Mouse (Mus musculus) duodenum, adult 2 months (tissue): ENCODE data around the gene Gm10803. TPM values are rescaled to one million over a fixed set of nuclear protein-coding genes. Genes with fewer than 3 reads are reported as not detected.

Source experiments
- polyA plus RNA-seq: library from polyadenylated mRNA; depleted of rRNA; stranded (reverse); fragments of >200 nt; gene quantifications from 2 replicates; pipeline ENCODE4 v1.2.3, GENCODE M21; 2012; ENCODE audit warnings: low replicate concordance; rRNA removed

Gm10803 gene
- polyA plus RNA-seq = not detected in 2 replicates

DNA sequence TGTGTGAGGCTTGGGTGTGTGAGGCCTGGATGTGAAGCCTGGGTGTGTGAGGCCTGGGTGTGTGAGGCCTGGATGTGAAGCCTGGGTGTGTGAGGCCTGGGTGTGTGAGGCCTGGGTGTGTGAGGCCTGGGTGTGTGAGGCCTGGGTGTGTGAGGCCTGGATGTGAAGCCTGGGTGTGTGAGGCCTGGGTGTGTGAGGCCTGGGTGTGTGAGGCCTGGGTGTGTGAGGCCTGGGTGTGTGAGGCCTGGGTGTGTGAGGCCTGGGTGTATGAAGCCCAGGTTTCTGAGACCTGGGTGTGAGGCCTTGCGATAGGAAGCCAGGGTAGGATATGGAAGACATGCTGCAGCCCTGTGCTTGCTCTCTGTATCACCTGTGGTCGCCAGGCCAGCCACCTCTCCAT, at the start of gene Gm10803:
Gene Gm10803 (plus strand): TSS at position 301 of the 400 bp plus-strand sequence.

Other genes starting within 250 kb of the Gm10803 start
- gene Tspan18, start 226.1 kb upstream of the Gm10803 start, polyA plus RNA-seq = 19.3 and 20.3 TPM in 2 replicates
- gene Cd82, start 97.4 kb upstream of the Gm10803 start, polyA plus RNA-seq = 301 and 578 TPM in 2 replicates
- gene Alx4, start 81.8 kb downstream of the Gm10803 start, polyA plus RNA-seq = 0.02 TPM in 1 of 2 replicates, not detected in the other